Mouse (Mus musculus) G1E (cell line): ENCODE results near the gene Ywhah.

ENCODE experiments used
- CTCF ChIP-seq: IDR thresholded peaks from 2 replicates; pipeline ENCODE4 v1.5.1; 2012; ENCODE audit warnings: low read depth, low read length, inconsistent platforms, mixed read lengths
- GATA2 ChIP-seq: IDR thresholded peaks from 2 replicates; pipeline ENCODE4 v1.6.1; 2012; ENCODE audit warnings: low read depth, low read length, inconsistent platforms, borderline replicate concordance

DNA sequence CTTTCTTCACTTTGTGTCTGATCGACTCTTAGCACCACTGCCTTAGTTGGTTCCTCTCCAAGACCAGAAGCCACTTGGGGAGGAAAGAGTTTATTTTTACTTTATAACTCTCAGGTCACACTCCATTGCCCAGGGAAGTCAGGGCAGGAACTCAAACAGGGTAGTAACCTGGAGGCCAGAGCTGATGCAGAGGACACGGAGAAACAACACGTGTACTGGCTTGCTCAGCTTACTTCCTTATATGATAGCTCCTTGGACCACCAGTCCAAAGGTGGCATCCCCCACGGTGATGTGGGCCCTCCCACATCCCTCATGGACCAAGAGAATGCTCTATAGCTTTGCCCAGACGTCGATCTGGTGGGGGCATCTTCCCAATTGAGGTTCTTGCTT is 26.7 kb downstream of the Ywhah start:
- TF ChIP-seq CTCF (no peak), GATA2 (no peak)
